Mouse (Mus musculus): Measurements from ENCODE around the gene Aamp. TPM values are rescaled to one million over a fixed set of nuclear protein-coding genes. Genes with fewer than 3 reads are reported as not detected.

Gene Aamp
- total RNA-seq, 4 experiments from 2014 or later = 138 to 159 (median 148) TPM

DNA sequence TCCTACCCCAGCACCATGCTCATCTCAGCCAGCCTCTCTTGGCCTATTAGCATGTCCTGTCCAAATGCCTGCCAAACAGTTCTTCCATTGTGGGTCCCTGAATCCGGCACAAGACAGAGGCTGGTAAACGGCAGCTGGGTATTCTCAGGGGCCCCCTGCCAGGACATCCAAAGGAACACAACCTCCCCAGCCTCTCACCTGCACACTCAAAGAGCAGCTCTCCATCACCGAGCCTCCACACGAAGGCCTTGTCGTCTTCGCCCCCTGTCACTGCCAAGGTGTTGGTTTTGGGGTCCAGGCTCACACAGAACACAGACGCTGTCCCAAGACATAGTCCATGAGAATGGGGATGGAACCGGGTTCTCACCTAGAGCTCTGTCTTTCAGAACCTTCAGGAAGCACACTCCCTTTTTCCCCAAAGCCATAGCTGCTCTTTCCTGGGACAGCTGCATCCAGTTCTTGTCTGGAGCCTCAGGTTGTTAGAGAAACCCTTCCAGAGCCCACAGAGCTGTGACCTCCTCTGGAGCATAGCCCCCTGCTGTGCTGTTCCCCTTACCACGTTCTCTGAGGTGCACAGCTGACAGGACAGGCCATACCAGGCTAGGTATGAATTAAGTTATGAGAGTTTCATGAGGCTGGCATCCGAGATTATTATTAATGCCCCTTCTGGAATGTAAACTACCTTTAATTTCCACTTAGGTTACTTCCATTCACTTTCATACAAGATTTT is 1.5 kb downstream of the Aamp start:
- DNase-seq (ENCODE audit: low spot score in 2 of 2) = no peak

DNA sequence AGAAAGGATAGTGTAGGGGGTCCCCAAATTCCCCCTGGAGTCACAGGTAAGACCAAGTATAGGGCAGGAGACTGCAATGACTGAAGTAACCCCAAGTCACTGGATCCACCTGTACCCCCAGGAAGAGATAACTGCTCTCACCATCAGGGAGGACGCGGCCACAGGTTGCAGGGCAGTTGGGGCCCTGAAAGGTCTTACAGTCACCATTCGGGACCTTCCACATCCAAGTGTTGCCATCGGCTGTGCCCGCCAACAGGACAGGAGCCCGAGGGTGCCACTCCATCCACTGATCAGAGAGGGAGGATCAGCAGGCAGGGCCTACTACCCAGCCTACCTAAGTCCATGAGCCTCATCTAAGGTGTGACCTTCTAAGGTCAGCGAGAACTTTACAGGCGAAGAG is 2.7 kb downstream of the Aamp start:
- no peak for DNase-seq (ENCODE audit: low spot score in 2 of 2)

DNA sequence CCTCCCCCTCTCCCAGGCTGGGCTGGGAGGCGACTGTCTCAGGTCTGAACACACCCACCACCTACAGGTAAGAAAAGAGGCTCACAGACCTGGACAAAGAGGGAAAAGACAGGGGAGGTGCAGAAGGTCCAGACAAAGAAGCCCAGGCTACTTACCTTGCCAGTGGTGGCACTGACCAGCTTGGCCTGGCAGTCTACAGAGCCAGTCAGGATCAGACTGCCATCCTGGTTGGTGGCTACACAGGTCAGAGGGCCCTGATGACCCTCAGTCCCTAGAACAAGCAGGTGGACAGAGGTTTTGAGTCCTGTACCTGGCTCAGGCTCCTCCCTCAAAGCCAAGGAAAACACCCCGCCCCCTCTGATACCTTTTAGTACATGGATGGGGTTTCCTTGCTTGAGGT is 3.2 kb downstream of the Aamp start:
- no peak for DNase-seq (ENCODE audit: low spot score in 2 of 2)

DNA sequence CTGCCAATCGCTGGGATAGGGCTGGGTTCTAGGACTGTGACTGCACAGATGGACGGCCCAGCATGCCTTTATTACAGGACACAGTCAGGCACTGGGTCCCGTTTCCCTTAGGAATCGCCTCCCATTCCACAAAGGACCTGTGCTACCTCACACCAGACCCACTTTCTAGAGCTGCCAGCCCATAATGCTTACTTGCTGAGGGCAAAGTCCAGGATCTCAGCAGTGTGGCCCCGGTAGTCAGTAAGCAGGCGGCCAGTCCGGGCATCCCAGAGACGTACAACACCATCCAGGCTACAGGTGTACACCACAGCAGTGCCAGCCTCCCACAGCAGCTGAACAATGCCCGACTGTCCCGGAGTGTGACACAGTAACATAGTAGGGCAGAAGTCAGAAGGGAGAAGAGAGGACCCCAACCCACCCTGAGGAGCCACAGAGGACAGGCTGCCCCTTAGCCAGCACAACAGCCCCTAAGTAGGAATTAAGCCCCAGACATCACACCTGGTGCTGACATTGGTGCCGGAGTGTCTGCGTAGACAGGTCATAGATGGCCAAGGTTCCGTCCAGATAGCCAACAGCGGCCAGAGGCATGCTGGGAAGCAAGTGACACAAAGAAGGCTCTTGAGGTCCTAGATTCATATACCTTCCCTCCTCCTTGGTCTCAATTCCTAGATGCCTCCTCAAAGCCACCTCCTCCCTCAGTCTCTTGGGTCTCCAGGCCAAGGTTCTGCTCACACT is 3.8 kb downstream of the Aamp start:
- DNase-seq (ENCODE audit: low spot score in 2 of 2) = no peak

DNA sequence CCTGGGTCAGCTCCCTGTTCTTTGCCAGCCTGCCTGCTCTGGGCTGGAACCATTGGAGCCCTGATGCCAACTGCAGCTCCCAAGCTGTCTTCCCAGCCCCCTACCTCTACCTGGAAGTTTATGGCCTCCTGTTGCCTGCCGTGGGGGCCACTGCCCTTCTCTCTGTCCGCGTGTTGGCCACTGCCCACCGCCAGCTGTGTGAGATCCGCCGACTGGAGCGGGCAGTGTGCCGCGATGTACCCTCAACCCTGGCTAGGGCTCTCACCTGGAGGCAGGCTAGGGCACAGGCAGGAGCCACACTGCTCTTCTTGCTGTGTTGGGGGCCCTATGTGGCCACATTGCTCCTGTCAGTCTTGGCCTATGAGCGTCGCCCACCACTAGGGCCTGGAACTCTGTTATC is 5.5 kb downstream of the Aamp start:
- DNase-seq (ENCODE audit: low spot score in 2 of 2) = no peak

DNA sequence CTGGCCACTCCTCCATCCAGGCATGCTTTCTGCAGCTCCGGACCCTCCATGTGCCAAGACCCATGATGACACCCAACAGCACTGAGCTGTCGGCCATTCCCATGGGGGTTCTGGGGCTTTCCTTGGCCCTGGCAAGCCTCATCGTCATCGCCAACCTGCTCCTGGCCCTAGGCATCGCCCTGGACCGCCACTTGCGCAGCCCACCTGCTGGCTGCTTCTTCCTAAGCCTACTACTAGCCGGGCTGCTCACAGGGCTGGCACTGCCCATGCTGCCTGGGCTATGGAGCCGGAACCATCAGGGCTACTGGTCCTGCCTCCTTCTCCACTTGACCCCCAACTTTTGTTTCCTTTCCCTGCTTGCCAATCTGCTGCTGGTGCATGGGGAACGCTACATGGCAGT is 6.0 kb downstream of the Aamp start, which contains the start of gene Gpbar1:
Gene Gpbar1, plus strand, starts transcription at position 13 of the 400 bp plus-strand sequence.
- DNase-seq (ENCODE audit: low spot score in 2 of 2) = no peak

DNA sequence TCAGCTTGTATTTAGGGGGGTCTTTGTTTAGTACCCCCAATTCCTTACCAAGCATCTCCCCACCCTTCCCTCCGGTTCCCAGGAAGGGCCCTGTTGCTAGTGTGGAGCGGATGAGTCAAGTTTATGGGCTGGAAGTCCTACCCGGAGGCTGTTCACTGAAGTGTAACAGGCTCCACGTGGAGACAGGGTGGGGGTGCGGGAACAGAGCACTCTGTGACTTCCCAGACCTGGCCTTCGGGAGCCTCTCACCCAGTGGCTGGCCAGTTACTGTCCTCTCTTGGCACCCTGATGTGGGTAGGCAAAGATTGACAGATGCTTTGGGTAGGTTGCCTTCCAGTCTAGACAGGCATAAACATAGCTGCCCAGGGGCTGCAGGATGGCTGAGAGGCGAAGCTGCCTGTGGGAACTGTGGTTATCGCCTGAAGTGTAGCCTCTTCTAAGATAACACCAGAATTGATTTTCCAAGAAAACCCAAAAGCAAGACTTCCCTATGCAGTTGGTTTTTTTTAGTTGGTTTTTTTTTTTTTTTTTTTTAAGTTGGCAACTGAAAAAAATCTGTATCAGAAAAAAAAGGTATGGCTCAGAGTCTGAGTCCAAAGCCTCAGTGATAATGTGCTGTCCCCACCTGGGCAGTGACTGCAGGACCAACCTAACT is 6.5 kb downstream of the Aamp start:
- no peak for DNase-seq (ENCODE audit: low spot score in 2 of 2)

DNA sequence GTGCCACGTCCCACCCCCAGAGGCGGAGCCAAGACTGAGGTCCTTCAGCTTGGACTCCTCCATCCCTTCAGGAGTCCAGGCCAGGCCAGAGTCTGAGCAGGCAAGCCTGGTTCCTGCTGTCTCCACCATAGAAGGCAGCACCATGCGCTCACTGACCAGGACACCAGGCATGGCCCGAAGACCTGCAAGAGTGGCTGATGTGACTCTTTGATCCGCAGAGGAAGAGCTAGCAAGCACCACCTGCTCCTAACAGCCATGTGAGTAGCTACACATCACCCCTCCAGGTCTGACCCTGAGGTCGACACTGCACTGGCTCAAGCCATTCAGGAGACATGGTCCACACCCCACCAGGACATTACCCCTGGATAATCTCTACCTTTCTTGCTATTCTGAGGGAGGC is 7.5 kb downstream of the Aamp start:
- no peak for DNase-seq (ENCODE audit: low spot score in 2 of 2)

DNA sequence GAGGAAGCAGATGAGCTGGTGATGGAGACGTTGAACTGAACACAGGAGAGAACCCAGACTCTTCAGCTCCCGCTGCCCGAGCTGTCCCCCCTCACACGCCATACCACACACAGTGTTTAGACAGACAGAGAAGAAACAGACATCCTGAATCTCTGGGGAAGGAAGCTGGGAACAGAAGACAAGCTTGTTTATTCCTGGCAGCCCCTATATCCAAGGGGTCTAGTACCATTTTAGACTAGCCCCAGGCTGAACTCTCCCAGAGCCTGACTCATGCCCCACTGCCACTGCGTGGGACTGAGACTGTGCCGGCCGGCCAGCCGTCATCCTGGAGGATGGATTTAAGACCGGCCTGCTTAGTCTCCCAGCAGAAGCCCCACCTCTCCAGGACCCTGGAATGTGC is 9.5 kb downstream of the Aamp start:
- DNase-seq (ENCODE audit: low spot score in 2 of 2) = no peak

DNA sequence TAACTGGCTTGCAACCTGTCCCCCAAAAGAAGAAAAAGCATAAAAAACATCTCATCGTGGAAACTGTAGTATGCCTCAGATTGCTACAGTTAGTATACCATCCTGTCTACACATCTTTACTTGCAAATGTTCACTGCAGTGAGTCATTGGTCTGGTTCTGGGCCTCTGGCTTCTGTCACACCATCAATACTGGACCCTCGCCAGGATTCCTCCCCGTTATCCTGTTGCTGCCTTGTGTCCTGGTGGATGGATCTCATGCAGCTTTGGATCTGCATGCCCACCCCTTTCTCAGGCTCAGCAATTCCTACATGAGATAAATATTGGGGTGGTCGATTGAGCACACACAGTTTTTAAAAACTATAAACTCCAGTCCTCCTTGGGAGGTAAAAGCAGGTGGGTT is 12.9 kb downstream of the Aamp start:
- no peak for DNase-seq (ENCODE audit: low spot score in 2 of 2)

DNA sequence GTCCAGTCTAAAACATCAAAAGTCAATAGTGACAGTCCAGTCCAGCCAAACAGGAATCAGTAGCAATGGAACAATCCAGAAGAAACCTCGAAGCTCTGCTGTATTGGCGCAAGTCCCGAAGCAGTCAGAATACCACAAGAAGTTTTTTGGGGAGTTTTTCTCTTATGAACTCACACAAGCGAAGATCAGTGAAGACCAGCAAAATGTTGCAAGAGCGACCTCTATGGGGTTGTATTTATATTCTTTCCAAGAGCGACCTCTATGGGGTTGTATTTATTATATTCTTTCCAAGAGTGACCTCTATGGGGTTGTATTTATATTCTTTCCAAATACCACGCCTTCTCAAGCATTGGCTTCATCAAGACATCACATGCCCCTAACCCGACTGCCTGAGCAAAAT is 15.8 kb downstream of the Aamp start:
- DNase-seq (ENCODE audit: low spot score in 2 of 2) = no peak

DNA sequence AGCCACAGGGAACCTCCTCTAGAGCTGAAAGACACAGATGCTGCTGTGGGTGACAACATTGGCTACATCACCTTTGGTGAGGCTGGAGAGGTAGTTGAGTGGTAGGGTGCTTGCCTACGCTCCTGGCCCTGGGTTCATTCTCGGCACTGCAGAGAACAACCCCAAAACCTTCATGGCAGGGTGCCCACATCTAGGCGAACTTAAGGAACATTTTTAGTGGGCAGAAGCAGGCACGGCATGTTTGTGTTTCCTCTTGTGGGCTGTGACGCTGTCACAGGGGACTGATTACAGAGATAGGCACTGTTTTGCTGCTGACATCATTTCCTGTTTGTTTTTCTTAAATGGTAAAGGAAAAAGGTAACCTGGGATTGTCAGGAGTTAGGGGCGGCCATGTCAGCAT is 22.0 kb downstream of the Aamp start:
- DNase-seq (ENCODE audit: low spot score in 2 of 2) = no peak

DNA sequence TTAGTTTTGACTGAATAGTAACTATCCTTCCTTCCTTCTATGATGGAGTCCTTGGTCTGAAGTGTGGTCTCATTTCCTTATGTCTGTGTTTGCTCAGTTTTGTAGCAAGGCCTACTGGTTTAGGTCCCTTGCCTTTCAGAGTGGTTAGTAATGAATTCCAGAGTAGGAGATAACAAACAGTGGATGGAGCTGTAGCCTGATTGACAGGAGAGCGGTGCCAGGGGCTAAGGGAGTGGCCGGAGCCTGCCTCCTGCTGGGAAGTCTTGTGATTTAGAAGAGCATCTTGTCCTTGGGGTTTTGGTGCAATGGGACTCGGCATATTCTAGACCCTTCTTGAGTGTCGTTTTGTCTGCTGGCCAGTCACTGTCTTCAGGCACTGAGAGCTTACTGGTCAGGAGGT is 27.8 kb downstream of the Aamp start:
- no peak for DNase-seq (ENCODE audit: low spot score in 2 of 2)

DNA sequence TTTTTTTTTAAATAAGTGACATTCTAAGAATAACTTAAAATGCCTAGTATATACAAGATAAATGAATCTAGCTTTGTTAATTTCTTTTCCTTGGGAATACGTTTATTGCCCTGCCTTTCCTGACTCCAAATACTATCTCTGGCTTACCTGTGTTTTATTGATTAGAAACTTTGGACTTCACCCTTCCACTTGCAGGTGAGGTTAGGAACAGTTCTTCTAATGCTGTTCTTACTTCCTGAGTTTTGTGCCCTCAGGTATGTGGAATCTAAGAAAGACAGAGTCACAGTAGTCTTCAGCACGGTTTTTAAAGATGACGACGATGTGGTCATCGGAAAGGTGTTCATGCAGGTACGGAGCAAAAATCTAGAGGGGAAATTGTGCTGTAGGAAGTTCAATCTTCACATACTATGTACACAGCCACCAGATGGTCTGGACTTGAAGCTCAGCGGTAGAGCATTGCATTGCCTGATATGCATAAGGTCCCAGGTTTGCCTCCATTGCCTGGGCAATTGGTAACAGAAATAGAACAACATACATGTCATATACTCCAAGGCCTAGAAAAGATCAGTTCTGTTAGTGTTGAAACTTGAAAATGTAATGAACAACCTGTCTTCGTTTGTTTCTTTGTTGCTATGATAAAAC is 28.7 kb downstream of the Aamp start:
- DNase-seq (ENCODE audit: low spot score in 2 of 2) = no peak

DNA sequence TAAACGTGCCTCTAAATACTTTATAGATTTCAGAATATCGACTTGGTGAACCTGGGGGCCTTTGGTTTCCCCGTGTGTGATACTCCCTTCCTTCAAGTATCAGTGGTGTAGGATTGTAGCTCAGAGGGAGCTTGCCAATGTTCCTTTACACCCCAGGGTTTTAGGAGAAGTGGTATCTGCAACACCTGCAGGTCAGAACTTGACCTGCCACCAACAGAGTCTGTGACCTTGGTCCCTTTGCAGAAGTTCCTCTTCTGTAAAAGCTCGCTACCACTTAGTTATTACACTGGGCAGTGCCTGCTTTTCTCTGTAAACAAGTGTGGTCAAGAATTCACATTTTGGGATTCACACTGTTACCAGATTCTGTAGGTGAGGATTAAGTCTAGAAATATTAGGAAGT is 34.4 kb downstream of the Aamp start:
- DNase-seq (ENCODE audit: low spot score in 2 of 2) = no peak

DNA sequence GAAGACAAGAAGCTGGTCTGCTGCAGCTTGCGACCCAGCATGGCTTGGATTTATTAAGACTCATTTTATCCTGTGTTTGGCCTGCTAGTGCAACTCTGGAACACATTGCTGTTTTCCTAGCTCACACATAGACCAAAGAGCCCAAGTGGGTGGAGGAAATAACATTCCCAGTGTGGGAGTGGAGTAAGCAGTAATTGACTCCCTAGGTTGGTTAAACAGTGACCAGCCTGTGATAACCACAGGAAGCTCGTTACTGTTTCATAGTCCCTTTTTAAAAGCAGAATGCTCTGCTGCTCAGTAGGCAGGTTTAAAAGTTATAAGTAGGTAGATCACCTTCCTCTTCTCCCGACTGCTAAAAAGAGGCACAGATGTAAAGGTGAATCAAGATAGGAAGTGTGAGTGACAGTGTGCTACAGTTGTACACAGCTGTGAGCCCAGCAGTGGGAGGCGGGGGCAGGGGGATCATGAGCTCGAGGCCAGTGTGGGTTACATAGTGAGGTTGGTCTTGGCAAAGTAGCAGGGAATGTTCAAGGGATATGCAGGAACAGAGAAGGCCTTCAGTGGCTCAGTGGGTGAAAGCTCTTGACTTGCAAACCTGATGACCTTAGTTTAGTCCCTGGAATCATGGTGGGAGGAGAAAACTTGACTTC is 35.1 kb downstream of the Aamp start:
- no peak for DNase-seq (ENCODE audit: low spot score in 2 of 2)

DNA sequence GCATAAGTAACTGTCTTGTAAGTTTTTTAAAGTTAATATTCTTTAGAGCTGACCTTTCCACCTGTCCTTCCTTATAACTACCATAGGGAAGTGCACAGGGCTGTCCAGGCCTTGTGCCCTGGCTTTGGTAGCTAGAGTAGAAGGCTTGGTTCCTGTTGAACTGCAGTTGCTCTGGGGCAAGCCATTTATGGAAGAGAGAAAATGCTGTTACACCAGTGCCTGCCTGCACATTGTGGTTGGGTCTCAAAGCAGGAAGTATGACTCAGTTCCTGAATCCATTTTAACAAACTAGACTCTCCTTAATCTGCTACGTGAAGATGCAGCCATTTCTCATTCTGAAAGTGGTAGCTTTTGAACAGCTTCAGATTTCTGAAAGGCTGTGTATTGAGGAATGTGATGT is 35.7 kb downstream of the Aamp start:
- no peak for DNase-seq (ENCODE audit: low spot score in 2 of 2)

DNA sequence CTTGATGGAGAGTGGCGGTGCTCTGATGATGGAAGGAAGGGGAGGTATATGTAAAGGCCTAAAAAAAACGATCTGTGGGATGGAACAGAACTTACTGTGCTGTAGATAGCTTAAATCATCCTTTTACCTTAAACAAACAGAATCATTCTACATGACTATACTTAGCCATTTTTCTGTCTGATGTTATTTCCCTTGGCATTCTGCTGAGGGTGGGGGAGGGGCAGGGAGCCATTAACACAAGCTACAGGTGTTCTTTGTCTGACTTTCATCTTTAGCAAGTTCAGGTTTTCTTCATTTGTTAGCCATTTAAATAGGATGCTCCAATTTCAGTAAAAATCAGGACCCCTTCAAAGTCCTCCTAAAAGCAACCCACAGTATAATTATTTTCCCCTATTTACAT is 39.0 kb downstream of the Aamp start:
- DNase-seq (ENCODE audit: low spot score in 2 of 2) = no peak

DNA sequence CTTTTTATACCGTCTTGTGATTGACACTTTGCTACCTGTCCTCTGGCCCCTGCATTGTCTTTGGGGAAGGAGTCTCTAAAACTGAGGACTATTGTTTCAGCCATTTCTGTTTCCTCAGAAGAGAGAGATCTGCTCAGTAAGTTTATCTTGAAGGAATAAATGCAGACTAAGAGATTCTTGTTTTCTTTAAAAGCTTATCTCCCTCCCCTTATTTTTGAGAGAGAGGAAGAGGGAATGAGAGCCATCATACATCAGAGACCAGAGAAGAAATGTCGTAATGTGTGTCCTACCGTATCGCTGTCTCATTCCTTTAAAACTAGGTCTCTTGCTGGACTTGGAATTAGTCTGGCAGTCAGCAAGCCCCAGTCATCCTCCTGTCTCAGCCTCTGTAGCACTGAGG is 43.7 kb downstream of the Aamp start:
- DNase-seq (ENCODE audit: low spot score in 2 of 2) = no peak

DNA sequence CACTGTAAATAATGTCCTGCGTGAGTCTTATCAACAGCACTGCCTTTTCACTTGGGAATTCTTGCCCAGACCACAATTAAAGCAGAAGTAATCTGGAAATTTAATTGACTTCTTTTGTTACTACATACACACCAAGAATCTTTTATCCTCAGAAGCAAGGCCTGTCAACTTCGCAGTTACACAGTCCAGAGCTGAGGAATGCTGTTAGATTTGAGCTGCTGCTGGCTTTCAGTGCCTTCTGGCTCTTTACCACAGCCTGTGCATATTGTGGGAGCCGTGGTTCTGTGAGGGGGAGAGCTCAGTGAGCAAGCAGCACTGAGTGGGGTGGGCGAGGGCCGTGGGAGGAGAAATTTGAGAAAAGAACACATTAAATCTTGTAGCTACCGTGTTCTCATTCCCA is 44.2 kb downstream of the Aamp start:
- DNase-seq (ENCODE audit: low spot score in 2 of 2) = peak; percentile 50 to 85

DNA sequence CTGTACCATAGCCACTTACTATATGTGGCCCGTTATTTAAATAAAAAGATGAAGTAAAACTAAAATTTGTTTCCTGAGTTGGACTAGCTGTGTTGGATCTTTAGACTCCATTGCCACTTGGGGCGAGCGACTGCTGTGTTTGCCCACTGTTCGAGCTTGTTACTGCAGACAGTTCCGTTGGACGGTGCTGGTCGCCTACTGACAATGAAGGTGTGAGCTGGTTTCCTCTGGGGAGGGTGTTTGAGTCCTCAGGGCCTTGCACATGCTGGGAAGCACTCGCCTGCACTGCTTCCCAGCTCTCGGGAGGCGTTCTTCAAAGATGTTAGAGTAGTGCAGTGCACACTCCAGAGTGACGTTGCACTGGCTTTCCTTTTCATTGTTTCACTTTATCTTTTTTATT is 44.9 kb downstream of the Aamp start:
- DNase-seq (ENCODE audit: low spot score in 2 of 2) = peak in 1 of 2 experiments; percentile 49

DNA sequence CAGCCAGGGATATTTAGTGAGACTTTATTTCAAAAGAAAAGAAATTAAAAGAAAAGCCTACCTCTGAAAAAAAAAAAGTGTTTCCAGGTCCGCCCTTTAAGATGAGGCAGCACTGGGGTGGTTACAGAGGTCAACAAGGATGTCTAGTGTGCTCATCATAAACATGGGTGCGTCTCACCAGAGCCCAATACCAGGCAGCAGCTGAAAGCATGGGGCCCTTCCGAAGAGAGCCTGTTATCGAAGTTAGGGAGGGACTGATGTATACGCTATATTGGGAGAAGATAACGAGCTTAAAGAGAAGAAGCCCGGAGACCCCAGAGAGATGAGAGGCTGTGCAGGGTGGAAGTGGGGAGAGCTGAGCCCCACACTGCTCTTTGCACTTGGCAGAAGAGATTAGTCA is 45.4 kb downstream of the Aamp start:
- no peak for DNase-seq (ENCODE audit: low spot score in 2 of 2)
